Mouse (Mus musculus) forebrain, embryonic 11.5 days (tissue): ENCODE results near the gene Myadml2. TPM values are rescaled to one million over a fixed set of nuclear protein-coding genes. Genes with fewer than 3 reads are reported as not detected.

ENCODE experiments used
- ATAC-seq: fragments of 200-750 bp; cut with Nextera tagmentation; replicated peaks from 2 replicates; pipeline ENCODE4 v1.8.0; 2017; ENCODE audit warnings: moderate TSS enrichment; ENCODE audit not compliant: low FRiP score
- DNase-seq: peaks from one replicate; pipeline ENCODE4 v3.0.0-alpha.2; 2017; ENCODE audit warnings: low spot score
- H3K27ac ChIP-seq: fragments of 300-500 bp; sonication (generic); 2 replicates; pipeline ENCODE4 v1.5.1; 2014; ENCODE audit warnings: low read depth, low read length
- H3K27me3 ChIP-seq: fragments of 300-500 bp; sonication (generic); 2 replicates; pipeline ENCODE4 v1.6.1; 2014; ENCODE audit warnings: mild to moderate bottlenecking, low read length, mixed read lengths; ENCODE audit not compliant: control insufficient read depth, insufficient read depth
- H3K36me3 ChIP-seq: fragments of 300-500 bp; sonication (generic); 2 replicates; pipeline ENCODE4 v1.6.1; 2014; ENCODE audit warnings: mild to moderate bottlenecking, low read length, moderate library complexity, mixed read lengths; ENCODE audit not compliant: control insufficient read depth, insufficient read depth
- H3K4me1 ChIP-seq: fragments of 300-500 bp; sonication (generic); replicated peaks from 2 replicates; pipeline ENCODE4 v1.6.1; 2014; ENCODE audit warnings: low read length, mixed read lengths; ENCODE audit not compliant: control insufficient read depth, insufficient read depth
- H3K4me2 ChIP-seq: fragments of 300-500 bp; sonication (generic); 2 replicates; pipeline ENCODE4 v1.6.1; 2014; ENCODE audit warnings: low read depth, mild to moderate bottlenecking, low read length, moderate library complexity, mixed read lengths; ENCODE audit not compliant: severe bottlenecking
- H3K4me3 ChIP-seq: fragments of 300-500 bp; sonication (generic); 2 replicates; pipeline ENCODE4 v1.5.1; 2014; ENCODE audit warnings: low read depth, low read length
- H3K9ac ChIP-seq: fragments of 300-500 bp; sonication (generic); 2 replicates; pipeline ENCODE4 v1.6.1; 2014; ENCODE audit warnings: low read length
- H3K9me3 ChIP-seq: fragments of 300-500 bp; sonication (generic); 2 replicates; pipeline ENCODE4 v1.6.1; 2016; ENCODE audit warnings: low read length, mixed read lengths; ENCODE audit not compliant: control insufficient read depth
- WGBS: fragments of 180-500 bp; shearing (Covaris S2); extraction: QIAGEN DNeasy Blood & Tissue Kit; methylation state at CpG from one replicate; pipeline ENCODE4 v1.1.7; 2014; 5-methylcytosine and 5-hydroxymethylcytosine counted together
- polyA plus RNA-seq: library from polyadenylated mRNA; unstranded; fragments of >200 nt; fragmentation: Nextera tagmentation; extraction: Ambion mirVana; gene quantifications from 2 replicates; pipeline ENCODE4 v1.2.1, GENCODE M21; 2014

Gene Myadml2
- 0.51 TPM in 1 of 2 replicates, not detected in the other for polyA plus RNA-seq

DNA sequence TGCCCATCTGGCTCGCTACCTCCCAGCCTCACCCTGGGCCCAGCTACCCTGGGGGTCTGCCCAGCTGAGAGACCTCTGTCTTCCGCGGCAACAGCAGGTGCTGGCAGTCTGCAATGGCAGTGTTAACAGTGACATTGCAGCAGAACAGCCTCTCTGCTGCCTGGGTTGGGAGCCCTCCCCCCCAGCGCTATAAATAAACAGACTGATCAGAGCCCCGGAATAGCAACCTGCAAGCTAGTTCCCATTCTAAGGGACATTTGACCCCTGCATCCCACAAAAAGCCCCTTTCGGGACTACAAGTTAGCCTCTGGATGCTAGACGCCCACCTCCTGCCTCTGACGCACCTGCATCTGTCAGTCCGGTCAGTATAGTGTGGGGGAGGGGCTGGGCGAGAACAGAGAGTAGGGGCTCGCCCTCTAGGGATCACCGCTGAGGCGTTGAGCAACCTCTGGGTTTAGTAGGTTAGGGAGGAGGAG is at the start of gene Myadml2:
TSS of gene Myadml2 (minus strand) at position 158 of the 476 bp plus-strand sequence.
- Histone ChIP-seq H3K36me3 (no peaks in the 10 kb centered on the region), H3K9ac (peak within 1 kb of the TSS; percentile 35), H3K27me3 (no peaks in the 10 kb centered on the region), H3K9me3 (no peaks in the 10 kb centered on the region), H3K4me2 (peak within 1 kb of the TSS; percentile 22; the same call in 1 of the 2 replicates), H3K4me3 (no peak within 1 kb of the TSS), H3K4me1 (peaks cover 7% of the 10 kb centered on the region; the same call in 1 of the 2 replicates), H3K27ac (no peak within 1 kb of the TSS)
- DNase-seq (no peak), ATAC-seq (no peak)
- WGBS, result 8% methylated on average over 13 of the region's 13 CpGs

DNA sequence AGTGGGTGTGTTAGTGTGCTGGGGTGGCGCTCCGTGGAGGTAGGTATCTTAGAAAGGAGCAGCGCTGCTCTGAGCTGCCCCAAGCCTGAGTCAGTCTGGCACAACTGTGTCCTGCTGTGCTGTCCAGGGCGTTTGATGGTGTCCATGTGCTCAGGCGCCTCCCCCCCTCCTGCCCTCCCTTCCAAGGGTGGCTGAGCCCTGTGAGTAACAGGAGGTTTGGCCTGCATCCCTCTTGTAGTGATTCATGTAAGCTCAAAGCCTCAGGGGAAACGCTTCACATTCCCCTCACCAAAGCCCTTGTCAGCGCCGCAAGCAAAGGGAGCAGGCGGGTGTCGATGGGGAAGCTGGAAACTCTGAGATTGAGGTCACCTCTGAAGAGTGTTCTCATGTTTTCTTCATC is 49.8 kb upstream of the Myadml2 start:
- H3K27me3 ChIP-seq, result no peaks in the 10 kb centered on the region
- peaks cover 5% of the 10 kb centered on the region; the same call in 1 of the 2 replicates for H3K4me1 ChIP-seq
- no peaks in the 10 kb centered on the region; the same call in 1 of the 2 replicates for H3K36me3 ChIP-seq
- H3K9ac ChIP-seq, result no peak overlapping the region
- no peaks in the 10 kb centered on the region for H3K9me3 ChIP-seq
- 77% methylated on average over 10 of the region's 10 CpGs for WGBS
- H3K4me2 ChIP-seq, result no peak overlapping the region
- DNase-seq, result no peak
- H3K27ac ChIP-seq, result no peak overlapping the region
- ATAC-seq, result no peak
- H3K4me3 ChIP-seq, result no peak overlapping the region

DNA sequence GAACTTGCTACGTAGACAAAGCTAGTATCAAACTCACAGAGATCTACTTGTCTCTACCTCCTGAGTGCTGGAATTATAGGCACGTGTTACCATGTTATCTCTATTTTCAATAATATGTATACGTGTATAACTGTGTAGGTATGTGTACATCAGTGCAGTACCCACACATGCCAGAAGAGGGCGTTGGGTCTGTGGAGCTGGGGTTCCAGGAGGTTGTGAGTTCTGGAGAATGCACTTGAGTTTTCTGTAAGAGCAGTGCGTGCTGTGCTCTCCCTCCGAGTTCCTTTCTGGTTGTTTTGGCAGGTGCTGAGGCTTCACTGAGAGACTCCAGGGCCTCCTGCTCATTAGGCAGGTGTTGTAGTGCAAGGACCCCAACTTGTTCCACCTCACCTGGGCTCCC is 48.6 kb upstream of the Myadml2 start:
- H3K4me3 ChIP-seq, result no peak overlapping the region
- no peak overlapping the region for H3K27ac ChIP-seq
- WGBS, result 91% methylated on average over 6 of the region's 6 CpGs
- no peaks in the 10 kb centered on the region; the same call in 1 of the 2 replicates for H3K36me3 ChIP-seq
- H3K9ac ChIP-seq, result no peak overlapping the region
- no peaks in the 10 kb centered on the region for H3K27me3 ChIP-seq
- ATAC-seq, result no peak
- H3K9me3 ChIP-seq, result no peaks in the 10 kb centered on the region
- no peak for DNase-seq
- H3K4me2 ChIP-seq, result no peak overlapping the region
- peaks cover 5% of the 10 kb centered on the region; the same call in 1 of the 2 replicates for H3K4me1 ChIP-seq

DNA sequence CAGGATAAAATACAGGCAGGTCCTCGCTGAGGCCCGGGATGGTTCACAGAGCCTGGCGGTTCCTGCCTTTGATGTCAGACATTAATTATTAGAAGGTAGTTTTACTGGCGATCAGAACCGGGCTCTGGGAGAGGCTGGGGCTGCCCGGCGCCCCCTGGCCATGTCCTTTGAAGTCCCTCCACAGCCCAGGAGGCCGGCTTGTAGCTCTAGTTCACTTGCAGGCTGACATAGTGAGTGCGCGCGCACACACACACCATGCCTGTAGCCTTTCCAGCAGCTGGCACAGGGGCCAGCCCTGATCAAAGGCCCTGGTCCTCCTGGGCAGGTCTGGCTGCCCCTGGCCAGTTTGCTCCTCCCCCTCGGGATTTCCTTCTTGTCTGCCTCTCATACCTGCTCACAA is 47.7 kb upstream of the Myadml2 start:
- WGBS, result 72% methylated on average over 12 of the region's 12 CpGs
- no peak overlapping the region for H3K4me3 ChIP-seq

DNA sequence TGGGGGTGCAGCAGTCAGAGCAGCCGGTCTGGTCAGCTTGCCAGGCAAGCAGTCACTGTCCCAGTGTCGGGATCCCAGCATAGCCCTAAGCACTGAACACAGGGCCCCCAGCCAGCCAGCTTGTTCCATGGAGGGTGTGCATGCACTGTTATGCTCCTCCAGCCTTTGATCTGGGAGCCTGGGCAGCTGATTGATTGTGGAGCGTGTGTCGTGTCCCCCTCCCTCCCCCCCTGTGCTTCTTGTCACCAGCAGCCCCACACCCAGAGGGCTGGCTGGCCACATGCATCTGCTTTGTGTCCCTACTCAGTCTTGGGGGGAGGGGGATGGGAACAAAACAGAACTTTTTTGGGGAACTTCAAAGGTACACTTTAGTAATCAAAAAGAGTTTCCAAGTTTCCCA is 47.2 kb upstream of the Myadml2 start:
- no peaks in the 10 kb centered on the region for H3K9me3 ChIP-seq
- no peak overlapping the region for H3K4me3 ChIP-seq
- H3K9ac ChIP-seq, result peak overlapping the region; percentile 8; the same call in 1 of the 2 replicates
- H3K27ac ChIP-seq, result peak overlapping the region; percentile 26; the same call in 1 of the 2 replicates
- 38% methylated on average over 4 of the region's 4 CpGs for WGBS
- no peaks in the 10 kb centered on the region for H3K27me3 ChIP-seq
- ATAC-seq, result peak; percentile 60
- H3K36me3 ChIP-seq, result no peaks in the 10 kb centered on the region; the same call in 1 of the 2 replicates
- H3K4me1 ChIP-seq, result peaks cover 5% of the 10 kb centered on the region; the same call in 1 of the 2 replicates
- H3K4me2 ChIP-seq, result 0 out of 2 replicates have a peak overlapping the region, but pooled peaks have one; percentile 15
- peak; percentile 66 for DNase-seq

More for the DNA sequence above, 47.7 kb upstream of the Myadml2 start:
- Histone ChIP-seq H3K4me1 (peaks cover 5% of the 10 kb centered on the region; the same call in 1 of the 2 replicates), H3K9ac (no peak overlapping the region; the same call in 1 of the 2 replicates), H3K4me2 (no peak overlapping the region), H3K27ac (peak overlapping the region; percentile 26), H3K9me3 (no peaks in the 10 kb centered on the region), H3K36me3 (no peaks in the 10 kb centered on the region; the same call in 1 of the 2 replicates), H3K27me3 (no peaks in the 10 kb centered on the region)
- DNase-seq, result peak; percentile 72
- ATAC-seq, result peak; percentile 64

DNA sequence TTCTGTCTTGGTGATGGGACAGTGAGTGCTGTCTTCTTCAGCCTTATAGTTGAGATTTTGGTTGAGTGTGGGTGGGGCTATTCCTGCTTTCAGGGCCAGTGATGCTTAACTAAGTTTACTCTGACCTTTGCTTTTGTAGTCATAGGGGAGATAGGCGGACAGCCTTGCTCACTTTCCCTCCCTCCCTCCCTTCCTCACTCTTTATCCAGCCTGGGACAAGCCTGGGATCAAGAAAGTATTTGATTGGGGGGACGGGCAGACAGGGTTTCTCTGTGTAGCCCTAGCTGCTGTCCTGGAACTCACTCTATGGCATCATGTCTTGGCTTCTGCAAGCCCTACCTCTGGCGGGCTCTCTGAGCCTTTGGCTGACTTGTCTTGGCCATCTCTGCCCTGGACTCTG is 45.5 kb upstream of the Myadml2 start:
- Histone ChIP-seq H3K9me3 (no peaks in the 10 kb centered on the region), H3K4me3 (no peak overlapping the region), H3K4me2 (no peak overlapping the region), H3K4me1 (peaks cover 5% of the 10 kb centered on the region; the same call in 1 of the 2 replicates), H3K9ac (no peak overlapping the region), H3K27me3 (no peaks in the 10 kb centered on the region), H3K27ac (no peak overlapping the region), H3K36me3 (no peaks in the 10 kb centered on the region; the same call in 1 of the 2 replicates)
- WGBS, result 63% methylated on average over 3 of the region's 3 CpGs
- DNase-seq (no peak), ATAC-seq (no peak)

DNA sequence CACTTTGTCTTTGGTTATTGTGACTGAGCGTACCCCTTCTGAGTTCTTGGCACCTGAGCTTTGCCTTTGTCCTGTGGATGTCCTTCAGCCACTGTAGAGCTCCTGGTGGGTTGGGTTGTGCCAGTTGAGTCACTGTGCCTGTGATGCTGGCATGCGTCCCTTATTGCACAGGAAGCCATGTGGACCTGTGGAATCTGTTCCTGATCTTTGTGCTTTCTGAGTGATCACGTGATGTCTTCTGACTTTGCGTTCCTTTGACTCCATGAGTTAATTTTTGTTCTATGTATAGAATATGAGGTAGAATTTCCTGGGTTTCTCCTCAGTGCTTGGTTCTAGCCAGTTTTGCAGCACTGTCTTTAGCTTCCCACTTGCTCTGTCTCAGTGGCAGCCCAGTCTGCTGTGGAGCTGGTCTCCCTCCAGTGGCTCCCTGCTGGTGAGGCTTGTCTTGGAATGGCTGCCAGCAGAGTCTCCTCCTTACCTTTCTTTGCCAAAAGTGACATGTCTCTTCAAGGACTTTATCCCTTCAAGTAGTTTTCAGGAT is 44.6 kb upstream of the Myadml2 start:
- Histone ChIP-seq H3K36me3 (no peaks in the 10 kb centered on the region; the same call in 1 of the 2 replicates), H3K27me3 (no peaks in the 10 kb centered on the region), H3K4me3 (no peak overlapping the region), H3K4me2 (no peak overlapping the region), H3K9ac (no peak overlapping the region), H3K27ac (no peak overlapping the region), H3K9me3 (no peaks in the 10 kb centered on the region), H3K4me1 (peaks cover 5% of the 10 kb centered on the region; the same call in 1 of the 2 replicates)
- ATAC-seq (no peak), DNase-seq (no peak)
- WGBS, result 91% methylated on average over 4 of the region's 4 CpGs

DNA sequence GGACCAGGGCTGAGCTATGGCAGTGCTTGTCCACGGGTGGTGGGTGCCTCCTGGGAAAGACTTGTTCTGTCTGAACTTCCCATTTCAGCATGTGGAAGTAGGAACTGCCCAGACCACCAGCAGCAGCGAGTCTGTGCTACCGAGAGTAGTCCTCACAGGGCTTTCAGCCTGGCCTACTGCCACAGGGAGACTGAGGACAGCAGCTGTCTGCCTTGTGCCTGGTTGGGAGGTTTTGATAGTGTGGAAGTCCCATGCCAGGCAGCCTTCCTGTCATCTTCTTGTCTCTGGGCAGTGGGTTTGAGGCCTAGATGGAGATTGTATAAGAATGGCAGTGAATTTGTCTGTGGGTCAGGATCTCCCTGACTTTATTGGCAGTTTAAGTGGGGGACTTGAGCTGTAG is 41.4 kb upstream of the Myadml2 start:
- ATAC-seq (no peak), DNase-seq (no peak)
- 0 out of 2 replicates have a peak, but pooled peaks cover 2% of the 10 kb centered on the region for H3K4me1 ChIP-seq
- 85% methylated on average over 3 of the region's 3 CpGs for WGBS
- no peak overlapping the region for H3K4me2 ChIP-seq
- H3K27ac ChIP-seq, result no peak overlapping the region
- H3K9me3 ChIP-seq, result no peaks in the 10 kb centered on the region
- H3K27me3 ChIP-seq, result no peaks in the 10 kb centered on the region
- H3K4me3 ChIP-seq, result no peak overlapping the region
- no peaks in the 10 kb centered on the region; the same call in 1 of the 2 replicates for H3K36me3 ChIP-seq
- no peak overlapping the region for H3K9ac ChIP-seq
